Mouse (Mus musculus) lung, postnatal 0 days (tissue): ENCODE results near the gene Pdcd1.

Experiments
- CTCF ChIP-seq: IDR thresholded peaks from 2 replicates; pipeline ENCODE4 v1.5.1; 2016; ENCODE audit warnings: antibody characterized with exemption, mild to moderate bottlenecking
- EP300 ChIP-seq: IDR thresholded peaks from 2 replicates; pipeline ENCODE4 v1.6.1; 2016; ENCODE audit warnings: antibody characterized with exemption, mild to moderate bottlenecking, control low read depth

GRCm38 (mm10) chr1:94040391-94040790 lies 12.0 kb downstream of the Pdcd1 start:
- TF ChIP-seq CTCF, result no peak
- no peak for TF ChIP-seq EP300
